Mouse (Mus musculus) hindbrain, embryonic 16.5 days (tissue): ENCODE results near the gene Usf2. TPM values are rescaled to one million over a fixed set of nuclear protein-coding genes. Genes with fewer than 3 reads are reported as not detected.

Source experiments
- ATAC-seq: fragments of 200-750 bp; cut with Nextera tagmentation; 2 replicates; pipeline ENCODE4 v1.8.0; 2017; ENCODE audit warnings: moderate TSS enrichment, moderate library complexity
- H3K27ac ChIP-seq: fragments of 300-500 bp; sonication (generic); 2 replicates; pipeline ENCODE4 v1.5.1; 2014; ENCODE audit warnings: low read depth, mild to moderate bottlenecking, control low read depth, low read length, moderate library complexity
- H3K27me3 ChIP-seq: fragments of 300-500 bp; sonication (generic); replicated peaks from 2 replicates; pipeline ENCODE4 v1.6.1; 2014; ENCODE audit warnings: low read length; ENCODE audit not compliant: control insufficient read depth, insufficient read depth
- H3K36me3 ChIP-seq: fragments of 300-500 bp; sonication (generic); 2 replicates; pipeline ENCODE4 v1.6.1; 2014; ENCODE audit warnings: mild to moderate bottlenecking, low read length, moderate library complexity, mixed read lengths; ENCODE audit not compliant: control insufficient read depth, insufficient read depth
- H3K4me1 ChIP-seq: fragments of 300-500 bp; sonication (generic); 2 replicates; pipeline ENCODE4 v1.6.1; 2014; ENCODE audit warnings: low read depth, low read length; ENCODE audit not compliant: control insufficient read depth, insufficient read depth
- H3K4me2 ChIP-seq: fragments of 300-500 bp; sonication (generic); 2 replicates; pipeline ENCODE4 v1.6.1; 2014; ENCODE audit warnings: mild to moderate bottlenecking, low read length, control low read depth, moderate library complexity
- H3K4me3 ChIP-seq: fragments of 300-500 bp; sonication (generic); 2 replicates; pipeline ENCODE4 v1.5.1; 2014; ENCODE audit warnings: mild to moderate bottlenecking, low read length, control low read depth, moderate library complexity
- H3K9ac ChIP-seq: fragments of 300-500 bp; sonication (generic); 2 replicates; pipeline ENCODE4 v1.6.1; 2014; ENCODE audit warnings: low read depth, mild to moderate bottlenecking, control low read depth, low read length, moderate library complexity
- H3K9me3 ChIP-seq: fragments of 300-500 bp; sonication (generic); 2 replicates; pipeline ENCODE4 v1.6.1; 2014; ENCODE audit warnings: mild to moderate bottlenecking, low read length, moderate library complexity; ENCODE audit not compliant: control insufficient read depth
- WGBS: fragments of 180-500 bp; shearing (Covaris S2); extraction: QIAGEN DNeasy Blood & Tissue Kit; methylation state at CpG from one replicate; pipeline ENCODE4 v1.1.7; 2014; 5-methylcytosine and 5-hydroxymethylcytosine counted together
- polyA plus RNA-seq: library from polyadenylated mRNA; unstranded; fragments of >200 nt; fragmentation: Nextera tagmentation; extraction: Ambion mirVana; gene quantifications from 2 replicates; pipeline ENCODE4 v1.2.1, GENCODE M21; 2015

Gene Usf2
- polyA plus RNA-seq, 1 experiment from 2014 or later = 25.7 TPM

- no peaks in the 10 kb centered on the region for H3K36me3 ChIP-seq
Measured at GRCm38 (mm10) chr7:30909773-30910172, 46.8 kb downstream of the Usf2 start.

GRCm38 (mm10) chr7:30908992-30909431 lies 47.6 kb downstream of the Usf2 start:
- 19% methylated on average over 15 of the region's 17 CpGs for WGBS
- ATAC-seq = peak; percentile 30; the same call in 1 of the 2 replicates

More at GRCm38 (mm10) chr7:30909773-30910172, 46.8 kb downstream of the Usf2 start:
- H3K9ac ChIP-seq = no peak overlapping the region
- no peak overlapping the region for H3K4me2 ChIP-seq
- no peak for ATAC-seq
- H3K27ac ChIP-seq = no peak overlapping the region
- WGBS = 86% methylated on average over 6 of the region's 6 CpGs
- H3K4me1 ChIP-seq = 0 out of 2 replicates have a peak, but pooled peaks cover 2% of the 10 kb centered on the region
- H3K9me3 ChIP-seq = no peaks in the 10 kb centered on the region
- H3K4me3 ChIP-seq = no peak overlapping the region
- H3K27me3 ChIP-seq = no peaks in the 10 kb centered on the region

GRCm38 (mm10) chr7:30908277-30908991 lies 48.2 kb downstream of the Usf2 start:
- Histone ChIP-seq H3K36me3 (no peaks in the 10 kb centered on the region), H3K4me2 (peak overlapping the region; percentile 51), H3K27me3 (no peaks in the 10 kb centered on the region), H3K9me3 (no peaks in the 10 kb centered on the region), H3K4me1 (0 out of 2 replicates have a peak, but pooled peaks cover 2% of the 10 kb centered on the region), H3K4me3 (peak overlapping the region; percentile 26), H3K27ac (no peak overlapping the region), H3K9ac (peak overlapping the region; percentile 44)
- ATAC-seq = peak; percentile 61
- WGBS = 3% methylated on average over 21 of the region's 26 CpGs

More at GRCm38 (mm10) chr7:30908992-30909431, 47.6 kb downstream of the Usf2 start:
- no peak overlapping the region for H3K27ac ChIP-seq
- no peaks in the 10 kb centered on the region for H3K27me3 ChIP-seq
- H3K9ac ChIP-seq = no peak overlapping the region; the same call in 1 of the 2 replicates
- 0 out of 2 replicates have a peak, but pooled peaks cover 2% of the 10 kb centered on the region for H3K4me1 ChIP-seq
- no peaks in the 10 kb centered on the region for H3K9me3 ChIP-seq
- H3K4me3 ChIP-seq = peak overlapping the region; percentile 26
- H3K4me2 ChIP-seq = peak overlapping the region; percentile 51
- H3K36me3 ChIP-seq = no peaks in the 10 kb centered on the region

GRCm38 (mm10) chr7:30904042-30904441 lies 52.6 kb downstream of the Usf2 start:
- 62% methylated on average over 4 of the region's 4 CpGs for WGBS
- Histone ChIP-seq H3K4me3 (no peak overlapping the region), H3K4me2 (no peak overlapping the region), H3K36me3 (no peaks in the 10 kb centered on the region), H3K9ac (no peak overlapping the region), H3K9me3 (no peaks in the 10 kb centered on the region), H3K27me3 (no peaks in the 10 kb centered on the region), H3K27ac (no peak overlapping the region), H3K4me1 (0 out of 2 replicates have a peak, but pooled peaks cover 2% of the 10 kb centered on the region)
- no peak for ATAC-seq

Other genes with a start within 250 kb of the Usf2 start
- 3.0 and 3.7 TPM in 2 replicates for gene Atp4a, start 244.6 kb downstream of the Usf2 start, polyA plus RNA-seq
- 278 and 301 TPM in 2 replicates for gene Tmem147, start 227.3 kb downstream of the Usf2 start, polyA plus RNA-seq
- 0.82 and 1.1 TPM in 2 replicates for gene Gapdhs, start 213.1 kb downstream of the Usf2 start, polyA plus RNA-seq
- 0.98 and 1.0 TPM in 2 replicates for gene Sbsn, start 205.3 kb downstream of the Usf2 start, polyA plus RNA-seq
- 1.8 and 2.2 TPM in 2 replicates for gene Dmkn, start 193.0 kb downstream of the Usf2 start, polyA plus RNA-seq
- gene Krtdap, start 168.9 kb downstream of the Usf2 start, polyA plus RNA-seq = 0.38 TPM in 1 of 2 replicates, not detected in the other
- 0.10 and 0.25 TPM in 2 replicates for gene Ffar2, start 133.0 kb downstream of the Usf2 start, polyA plus RNA-seq
- 0.09 and 0.21 TPM in 2 replicates for gene Ffar3, start 100.6 kb downstream of the Usf2 start, polyA plus RNA-seq
- gene Ffar1, start 95.2 kb downstream of the Usf2 start, polyA plus RNA-seq = 0.06 TPM in 1 of 2 replicates, not detected in the other
- 0.26 TPM in 1 of 2 replicates, not detected in the other for gene Cd22, start 76.5 kb downstream of the Usf2 start, polyA plus RNA-seq
- 5.3 and 5.8 TPM in 2 replicates for gene Mag, start 41.9 kb downstream of the Usf2 start, polyA plus RNA-seq
- gene Hamp2, start 32.1 kb downstream of the Usf2 start, polyA plus RNA-seq = 0.44 TPM in 1 of 2 replicates, not detected in the other
- not detected in 2 replicates for gene Hamp, start 12.8 kb downstream of the Usf2 start, polyA plus RNA-seq
- 24.1 and 27.8 TPM in 2 replicates for gene Lsr, start 16.7 kb upstream of the Usf2 start, polyA plus RNA-seq
- 0.63 and 0.82 TPM in 2 replicates for gene Fam187b, start 17.0 kb upstream of the Usf2 start, polyA plus RNA-seq
- gene Fxyd5, start 85.7 kb upstream of the Usf2 start, polyA plus RNA-seq = 24.4 and 32.9 TPM in 2 replicates
- gene Fxyd7, start 94.7 kb upstream of the Usf2 start, polyA plus RNA-seq = 324 and 417 TPM in 2 replicates
- gene Fxyd1, start 100.4 kb upstream of the Usf2 start, polyA plus RNA-seq = 69.4 and 89.9 TPM in 2 replicates
- gene Lgi4, start 102.5 kb upstream of the Usf2 start, polyA plus RNA-seq = 0.50 and 0.65 TPM in 2 replicates
- 0.43 and 0.95 TPM in 2 replicates for gene Fxyd3, start 119.9 kb upstream of the Usf2 start, polyA plus RNA-seq
- gene Hpn, start 158.5 kb upstream of the Usf2 start, polyA plus RNA-seq = 0.61 and 0.75 TPM in 2 replicates
- gene Scn1b, start 170.2 kb upstream of the Usf2 start, polyA plus RNA-seq = 19.0 TPM in 2 replicates
- 203 and 222 TPM in 2 replicates for gene Gramd1a, start 199.1 kb upstream of the Usf2 start, polyA plus RNA-seq